Mouse (Mus musculus): ENCODE measurements around the gene Ssc5d. TPM values are rescaled to one million over a fixed set of nuclear protein-coding genes. Genes with fewer than 3 reads are reported as not detected.

Gene Ssc5d
- total RNA-seq, 2 experiments from 2014 or later = 1.4 to 2.3 TPM

Other genes with a start within 250 kb of the Ssc5d start
- 10 to 100 TPM; 89.0 to 91.9 TPM for gene Hspbp1, start 240.7 kb upstream of the Ssc5d start, total RNA-seq (2021)
- gene Brsk1, start 235.2 kb upstream of the Ssc5d start, total RNA-seq (2021) = 100 to 1,000 TPM; 330 to 348 TPM
- not detected for gene Tmem150b, start 200.5 kb upstream of the Ssc5d start, total RNA-seq (2021)
- 10 to 100 TPM; 23.5 to 34.3 TPM for gene Kmt5c, start 185.7 kb upstream of the Ssc5d start, total RNA-seq (2021)
- gene Cox6b2, start 172.7 kb upstream of the Ssc5d start, total RNA-seq (2021) = 1 to 10 TPM; 5.2 to 6.1 TPM
- gene Fam71e2, start 154.5 kb upstream of the Ssc5d start, total RNA-seq (2021) = not detected
- under 1 TPM; 0.27 to 0.49 TPM for gene Il11, start 142.9 kb upstream of the Ssc5d start, total RNA-seq (2021)
- gene Tmem190, start 142.8 kb upstream of the Ssc5d start, total RNA-seq (2021) = not detected
- 1 to 10 TPM; 2.2 to 2.6 TPM for gene Tmem238, start 136.1 kb upstream of the Ssc5d start, total RNA-seq (2021)
- 100 to 1,000 TPM; 484 to 506 TPM for gene Rpl28, start 132.9 kb upstream of the Ssc5d start, total RNA-seq (2021)
- 100 to 1,000 TPM in 1 of 2 experiments, 10 to 100 TPM in 1; 97.7 to 112 TPM for gene Ube2s, start 113.2 kb upstream of the Ssc5d start, total RNA-seq (2021)
- 100 to 1,000 TPM; 132 to 182 TPM for gene Shisa7, start 81.1 kb upstream of the Ssc5d start, total RNA-seq (2021)
- gene Isoc2b, start 55.5 kb upstream of the Ssc5d start, total RNA-seq (2021) = 1 to 10 TPM; 5.6 to 6.0 TPM
- gene Isoc2a, start 48.6 kb upstream of the Ssc5d start, total RNA-seq (2021) = 10 to 100 TPM; 11.2 to 12.4 TPM
- under 1 TPM; 0.27 to 0.38 TPM for gene Gm36210, start 19.3 kb upstream of the Ssc5d start, total RNA-seq (2021)
- gene Zfp628, start 10.6 kb upstream of the Ssc5d start, total RNA-seq (2021) = 10 to 100 TPM; 13.4 to 14.3 TPM
- gene Nat14, start 3.8 kb upstream of the Ssc5d start, total RNA-seq (2021) = 100 to 1,000 TPM; 109 to 112 TPM
- under 1 TPM in 1 of 2 experiments, not detected in 1; 0.59 TPM for gene Sbk2, start 38.6 kb downstream of the Ssc5d start, total RNA-seq (2021)
- under 1 TPM; 0.59 to 0.66 TPM for gene Sbk3, start 45.4 kb downstream of the Ssc5d start, total RNA-seq (2021)
- 10 to 100 TPM; 31.9 to 41.4 TPM for gene Zfp579, start 70.4 kb downstream of the Ssc5d start, total RNA-seq (2021)
- 1 to 10 TPM; 7.7 to 8.2 TPM for gene Zfp524, start 88.6 kb downstream of the Ssc5d start, total RNA-seq (2021)
- gene Fiz1, start 88.9 kb downstream of the Ssc5d start, total RNA-seq (2021) = 10 to 100 TPM; 21.3 to 21.7 TPM
- not detected for gene Gm44973, start 89.7 kb downstream of the Ssc5d start, total RNA-seq (2021)
- gene Zfp865, start 94.6 kb downstream of the Ssc5d start, total RNA-seq (2021) = 10 to 100 TPM; 33.0 to 41.3 TPM
- 10 to 100 TPM; 66.1 to 73.5 TPM for gene Ccdc106, start 94.8 kb downstream of the Ssc5d start, total RNA-seq (2021)
- gene 4632433K11Rik, start 108.3 kb downstream of the Ssc5d start, total RNA-seq (2021) = not detected
- 1 to 10 TPM; 5.1 to 6.5 TPM for gene Zfp784, start 112.7 kb downstream of the Ssc5d start, total RNA-seq (2021)
- 10 to 100 TPM; 43.1 to 44.0 TPM for gene Zfp580, start 125.8 kb downstream of the Ssc5d start, total RNA-seq (2021)
- 100 to 1,000 TPM; 170 to 180 TPM for gene U2af2, start 136.4 kb downstream of the Ssc5d start, total RNA-seq (2021)
- gene Epn1, start 154.4 kb downstream of the Ssc5d start, total RNA-seq (2021) = 100 to 1,000 TPM; 520 to 560 TPM
- not detected for gene Rfpl4, start 191.2 kb downstream of the Ssc5d start, total RNA-seq (2021)
- under 1 TPM in 1 of 2 experiments, not detected in 1; 0.49 TPM for gene Rasl2-9, start 200.2 kb downstream of the Ssc5d start, total RNA-seq (2021)
- not detected for gene Vmn1r55, start 223.9 kb downstream of the Ssc5d start, total RNA-seq (2021)

Measured in layer of hippocampus, postnatal 25 days (tissue).